Mouse (Mus musculus) CH12F3 (cell line): Measurements from ENCODE around the gene Ctla4.

ENCODE experiments used
- in situ Hi-C: fragments of 300-500 bp; cut with MboI; formaldehyde crosslinking; loops from 2 replicates; pipeline ENCODE4 v1.14.3; 2020; ENCODE audit warnings: low sequenced_read_pairs

Ctla4 gene

GRCm38 (mm10) chr1:60886981-60887380 lies at the start of gene Ctla4:
Gene Ctla4 (plus strand): TSS chr1:60887000.
- in situ Hi-C loops = no loop called here

DNA sequence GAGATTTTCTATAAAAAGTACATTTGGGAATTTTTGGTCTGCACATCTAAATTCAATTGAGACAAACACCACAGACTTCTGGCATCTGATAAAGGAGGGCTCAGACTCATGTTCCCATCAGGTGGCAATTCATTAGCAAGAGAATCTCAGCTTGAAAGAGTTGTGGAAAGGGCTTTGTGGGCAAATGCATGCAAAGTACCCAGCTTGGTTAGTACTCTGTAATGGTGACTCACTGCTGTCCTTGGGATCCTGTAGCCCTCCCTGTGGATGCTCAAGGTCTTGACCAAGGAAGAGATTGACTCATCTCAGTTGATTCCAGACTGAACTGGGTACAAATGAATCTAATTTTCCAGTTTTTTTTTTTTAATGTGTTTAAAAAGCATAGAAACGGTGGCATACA lies 47.6 kb upstream of the Ctla4 start:
- in situ Hi-C loops = no loop called here

- in situ Hi-C loops = no loop called here
Measured at GRCm38 (mm10) chr1:60845318-60846060, 41.3 kb upstream of the Ctla4 start.

- in situ Hi-C loops = no loop called here
Measured at GRCm38 (mm10) chr1:60846616-60847275, 40.1 kb upstream of the Ctla4 start.

GRCm38 (mm10) chr1:60849112-60849511 lies 37.7 kb upstream of the Ctla4 start:
- in situ Hi-C loops = no loop called here

DNA sequence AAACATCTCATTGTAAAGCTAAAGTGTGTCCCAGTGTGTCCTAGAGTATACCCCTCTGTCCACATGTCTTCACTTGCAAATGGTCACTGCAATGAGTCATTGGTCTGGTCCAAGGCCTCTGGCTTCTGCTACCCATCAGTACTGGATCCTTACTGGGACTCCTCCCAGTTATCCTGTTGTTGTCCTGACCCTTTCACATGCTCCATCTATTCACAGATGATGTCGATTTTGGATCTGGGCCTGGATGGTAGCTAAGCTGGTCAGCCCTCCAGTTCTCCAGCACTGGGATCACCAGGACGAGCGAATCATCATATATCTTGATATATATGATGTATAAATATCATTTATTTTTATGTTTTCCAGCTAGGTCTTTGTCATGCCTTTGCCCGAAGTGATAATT lies 37.0 kb upstream of the Ctla4 start:
- in situ Hi-C loops = loop anchor here (25.0 kb wide), 1 partner anchor 688 kb away; no protein-coding TSS in a partner anchor

DNA sequence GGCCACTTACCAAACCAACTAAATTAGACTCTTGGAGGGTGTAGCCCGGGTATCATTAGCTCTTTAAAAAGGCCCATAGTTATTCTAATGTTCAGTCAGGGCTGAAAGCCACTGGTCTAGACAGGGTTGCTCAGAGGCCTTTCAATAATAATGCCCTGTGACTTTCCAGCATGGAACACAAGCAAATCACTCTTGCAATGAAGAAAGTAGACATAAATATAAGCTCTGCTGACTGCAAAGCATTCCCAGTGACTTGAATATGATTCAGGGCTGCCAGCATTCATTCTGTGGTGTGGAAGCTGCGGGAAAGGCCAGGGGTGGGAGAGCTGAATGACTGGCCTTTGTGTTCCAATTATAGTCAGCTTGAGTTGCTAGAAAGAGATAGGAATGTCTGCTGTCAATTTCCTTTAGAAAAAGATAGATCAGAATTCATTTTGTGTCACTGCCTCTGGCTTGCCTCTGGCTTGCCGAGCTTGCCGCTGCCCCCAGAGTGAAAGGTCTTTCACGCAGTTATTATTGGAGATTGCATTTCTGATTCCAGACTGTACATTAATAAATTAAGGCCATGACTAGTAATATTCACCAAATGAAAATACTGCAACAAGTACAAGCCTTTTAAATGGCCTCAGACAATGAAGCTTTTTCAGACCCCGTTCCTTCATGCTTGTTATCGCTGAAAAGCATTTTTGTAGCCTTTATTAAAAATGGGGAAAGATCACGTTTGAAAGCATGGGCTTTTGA lies 35.6 kb upstream of the Ctla4 start:
- in situ Hi-C loops = loop anchor here (25.0 kb wide), 1 partner anchor 689 kb away; no protein-coding TSS in a partner anchor

DNA sequence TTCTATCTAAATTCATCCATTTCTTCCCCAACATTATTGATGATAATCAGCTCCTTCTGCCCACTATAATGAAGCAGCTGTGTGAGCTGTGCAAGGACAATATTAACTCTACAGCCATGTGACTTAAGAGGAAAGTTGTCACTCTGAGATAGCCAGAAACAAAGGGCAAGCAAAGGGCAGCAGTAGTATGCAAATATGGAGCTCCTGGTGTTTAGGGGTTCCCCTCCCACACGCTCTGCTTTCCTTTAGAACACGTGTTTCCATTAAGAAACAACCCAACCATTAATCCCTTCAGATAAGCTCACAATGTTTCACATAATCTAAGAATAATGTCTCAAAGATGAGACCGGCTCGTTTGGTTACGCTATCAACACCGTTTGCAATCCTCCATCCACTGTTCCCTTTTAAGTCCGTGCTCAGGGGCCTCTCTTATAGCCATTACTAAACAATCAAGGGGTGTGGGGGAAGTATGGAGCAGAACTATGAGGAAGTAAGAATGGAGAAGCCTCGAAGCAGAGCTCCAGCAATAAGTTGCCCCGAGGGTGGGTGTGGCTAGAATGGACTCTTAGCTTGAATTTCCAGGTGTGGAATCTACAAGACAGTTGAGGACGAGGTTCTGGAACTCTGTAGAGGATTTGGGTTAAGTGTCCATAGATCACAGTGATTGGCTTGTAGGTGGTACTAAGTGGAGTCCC lies 34.6 kb upstream of the Ctla4 start:
- in situ Hi-C loops = loop anchor here (25.0 kb wide), 1 partner anchor 690 kb away; no protein-coding TSS in a partner anchor

DNA sequence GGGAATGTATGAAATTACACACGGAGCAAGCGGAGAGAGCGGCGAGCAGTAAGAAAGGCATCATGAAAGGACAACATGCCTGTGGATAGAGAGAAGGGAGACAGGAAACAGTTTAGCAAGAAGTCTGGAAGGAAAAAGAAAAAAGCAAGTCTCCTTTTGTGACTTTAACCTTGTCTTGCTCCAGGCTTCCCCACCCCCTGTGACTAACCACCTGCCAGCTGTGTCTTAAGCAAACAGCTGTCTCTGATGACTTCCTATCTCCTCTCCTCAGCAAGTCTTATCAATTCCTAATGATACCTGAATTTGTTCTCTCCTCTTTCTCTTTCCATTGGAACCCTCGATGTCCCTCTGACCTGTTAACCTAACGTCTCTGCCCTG lies 34.0 kb upstream of the Ctla4 start:
- in situ Hi-C loops = loop anchor here (25.0 kb wide), 1 partner anchor 690 kb away; no protein-coding TSS in a partner anchor

DNA sequence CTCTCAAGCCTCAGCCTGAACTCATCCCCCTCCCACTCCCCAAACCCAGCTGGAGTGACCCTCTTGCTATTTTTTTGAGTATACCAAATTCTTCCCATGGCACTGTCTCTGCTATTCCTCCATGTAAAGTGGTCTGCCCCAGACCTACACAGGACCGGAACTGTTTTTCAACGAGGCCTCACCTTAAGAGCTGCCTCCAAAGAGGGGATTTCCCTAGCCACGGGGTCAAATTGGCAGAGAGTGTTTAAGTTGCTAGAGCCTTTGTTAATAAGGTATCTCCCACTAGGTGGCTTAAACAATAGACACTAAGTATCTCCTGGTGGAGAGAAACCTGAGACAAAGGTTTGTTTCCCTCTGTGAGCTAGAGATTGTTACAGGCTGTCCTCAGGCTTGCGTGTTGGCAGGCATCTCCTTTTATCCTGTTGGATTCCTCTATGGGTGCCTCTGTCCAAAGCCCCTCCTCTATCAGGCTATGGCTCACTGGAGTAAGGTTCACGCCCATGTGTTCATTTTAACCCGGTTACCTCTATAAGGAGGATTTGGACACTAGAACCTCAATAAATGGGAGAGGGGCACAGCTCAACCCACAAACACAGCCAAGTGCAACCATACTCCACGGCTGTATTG lies 33.4 kb upstream of the Ctla4 start:
- in situ Hi-C loops = loop anchor here (25.0 kb wide), 1 partner anchor 691 kb away; no protein-coding TSS in a partner anchor

DNA sequence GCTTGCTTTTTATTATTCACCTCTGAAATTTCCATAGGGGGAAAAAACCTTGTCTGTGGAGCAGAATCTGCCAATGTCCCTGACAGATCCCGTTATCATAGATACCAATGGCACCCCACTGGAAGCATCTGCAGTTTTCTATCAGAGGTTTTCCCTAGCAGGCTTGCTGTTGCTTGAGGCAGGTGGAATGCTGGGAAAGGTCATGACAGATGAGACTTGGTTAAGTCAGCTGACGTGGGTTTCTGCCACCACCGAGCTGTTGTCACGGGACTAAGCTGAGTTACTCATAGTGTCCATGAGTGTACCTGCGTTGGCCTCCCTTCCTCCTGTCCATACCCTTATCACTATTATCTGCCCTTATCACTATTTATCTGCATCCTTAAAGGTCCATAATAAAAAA lies 32.8 kb upstream of the Ctla4 start:
- in situ Hi-C loops = loop anchor here (25.0 kb wide), 1 partner anchor 692 kb away; no protein-coding TSS in a partner anchor

DNA sequence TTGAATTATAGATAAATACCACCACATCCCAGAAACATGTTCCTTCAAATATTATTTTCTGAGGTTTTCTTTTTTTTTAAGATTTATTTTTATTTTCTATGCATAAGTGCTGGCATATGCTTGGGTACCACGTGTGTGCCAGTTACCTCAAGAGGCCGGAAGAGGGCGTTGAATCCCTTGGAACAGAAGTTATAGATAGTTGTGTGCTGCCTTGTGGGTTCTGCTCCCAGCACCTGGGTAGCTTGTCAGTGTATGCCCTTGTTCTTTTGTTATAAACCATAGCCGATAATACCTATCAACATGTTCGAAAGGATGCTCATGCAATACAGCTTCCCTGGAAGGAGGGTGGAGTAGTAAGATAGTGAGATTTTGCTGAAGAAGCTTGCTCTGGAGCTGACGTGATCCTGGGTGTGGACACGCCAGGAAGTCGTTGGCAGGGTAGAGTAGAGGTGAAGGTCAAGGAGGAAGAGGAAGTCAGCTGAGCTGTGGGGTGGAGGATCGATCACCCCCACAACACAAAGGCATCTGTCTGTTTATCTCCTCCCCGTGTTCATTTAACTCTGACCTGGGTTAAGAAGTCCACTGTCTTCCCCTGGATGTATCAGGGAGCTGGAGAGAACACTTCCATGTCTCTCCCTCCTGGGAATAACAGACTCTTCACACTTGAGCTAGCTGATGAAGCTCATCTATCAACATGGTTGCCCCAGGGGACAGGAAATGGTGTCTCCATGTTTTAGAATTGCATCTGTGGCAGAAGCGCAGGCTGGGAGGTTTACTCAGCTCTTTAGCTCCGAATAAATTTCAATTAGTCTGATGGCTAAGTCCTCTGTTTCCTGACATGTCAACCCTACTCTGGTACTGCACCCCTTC lies 29.2 kb upstream of the Ctla4 start:
- in situ Hi-C loops = loop anchor here (25.0 kb wide), 1 partner anchor 695 kb away; no protein-coding TSS in a partner anchor

- in situ Hi-C loops = loop anchor here (25.0 kb wide), 1 partner anchor 697 kb away; no protein-coding TSS in a partner anchor
Measured at GRCm38 (mm10) chr1:60859159-60859558, 27.6 kb upstream of the Ctla4 start.

DNA sequence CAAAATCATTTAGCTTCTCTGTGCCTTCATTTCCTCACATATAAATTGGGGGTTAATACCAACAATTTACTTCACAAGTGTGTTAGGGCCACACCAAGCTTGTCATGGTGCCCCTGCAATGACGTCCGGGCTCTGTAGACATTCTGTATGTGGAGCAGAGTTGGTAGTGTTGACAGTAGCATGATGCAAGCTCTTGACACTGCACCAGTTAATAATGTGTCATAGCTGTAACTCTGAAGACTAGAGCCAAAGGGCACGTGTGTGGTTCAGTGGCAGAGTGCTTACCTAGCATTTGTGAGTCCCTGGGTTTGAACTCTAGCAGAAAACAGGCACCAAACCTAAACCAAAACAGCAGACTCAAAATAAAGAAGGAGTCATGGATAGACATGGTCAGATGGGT lies 27.0 kb upstream of the Ctla4 start:
- in situ Hi-C loops = loop anchor here (5.0 to 25.0 kb wide), 2 partner anchors 97 to 698 kb away; no protein-coding TSS in a partner anchor

- in situ Hi-C loops = loop anchor here (5.0 to 25.0 kb wide), 2 partner anchors 97 to 698 kb away; no protein-coding TSS in a partner anchor
Measured at GRCm38 (mm10) chr1:60860357-60860946, 26.3 kb upstream of the Ctla4 start.

GRCm38 (mm10) chr1:60860955-60861354 lies 25.8 kb upstream of the Ctla4 start:
- in situ Hi-C loops = loop anchor here (5.0 to 25.0 kb wide), 2 partner anchors 96 to 699 kb away; no protein-coding TSS in a partner anchor

DNA sequence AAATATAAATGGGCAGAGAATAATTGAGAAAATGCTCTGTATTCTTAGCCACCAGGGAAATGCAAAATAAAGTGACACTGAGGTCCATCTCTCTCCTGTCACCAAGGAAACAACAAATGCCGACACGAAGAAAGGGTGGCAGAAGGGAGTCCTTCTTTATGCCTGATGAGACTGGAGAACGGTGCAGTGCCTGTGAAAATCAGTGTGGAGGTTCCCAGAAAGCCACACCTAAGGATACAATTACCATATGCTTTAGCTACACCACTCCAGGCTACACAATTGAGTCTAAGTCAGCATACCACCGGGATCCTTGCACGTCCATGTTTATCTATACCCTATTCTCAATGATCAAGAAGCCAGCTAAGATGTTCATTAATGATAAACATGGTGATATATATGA lies 25.4 kb upstream of the Ctla4 start:
- in situ Hi-C loops = loop anchor here (5.0 to 25.0 kb wide), 2 partner anchors 96 to 699 kb away; no protein-coding TSS in a partner anchor

DNA sequence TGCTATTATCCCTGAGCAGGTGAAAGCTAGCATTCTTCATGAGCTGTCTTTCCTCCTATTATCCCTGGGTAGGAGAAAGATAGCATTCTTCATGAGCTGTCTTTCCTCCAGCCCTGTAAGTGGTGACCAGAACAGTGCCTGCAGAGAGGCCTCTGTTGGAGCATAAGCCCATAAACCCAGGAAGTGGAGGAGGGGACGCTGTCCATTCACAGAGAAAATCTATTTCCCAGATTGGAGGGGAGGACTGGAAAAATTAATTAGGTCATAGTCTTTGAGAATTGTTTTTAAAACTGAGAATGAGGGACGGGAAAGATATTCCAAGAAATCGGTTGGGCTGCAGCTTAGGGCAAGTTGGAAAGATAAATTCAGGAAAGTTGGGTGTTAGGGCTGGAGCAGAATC lies 24.3 kb upstream of the Ctla4 start:
- in situ Hi-C loops = loop anchor here (5.0 to 25.0 kb wide), 2 partner anchors 95 to 700 kb away; no protein-coding TSS in a partner anchor
